Mouse (Mus musculus) heart, postnatal 4 days (tissue): Measurements from ENCODE around the gene Platr17. TPM values are rescaled to one million over a fixed set of nuclear protein-coding genes. Genes with fewer than 3 reads are reported as not detected.
"Not testable (repeated sequence)": the region's sequence is repeated elsewhere in the genome, so short reads cannot be mapped to it uniquely, and the experiment has no call there.

Source experiments
- DNase-seq: peaks from one replicate; pipeline ENCODE4 v3.0.0; 2021
- total RNA-seq, 2 experiments: library from RNA; stranded (reverse); gene quantifications; 2 replicates each; pipeline ENCODE4 v1.2.3; 2021

Gene Platr17
- total RNA-seq, 2 experiments from 2014 or later: not detected

DNA sequence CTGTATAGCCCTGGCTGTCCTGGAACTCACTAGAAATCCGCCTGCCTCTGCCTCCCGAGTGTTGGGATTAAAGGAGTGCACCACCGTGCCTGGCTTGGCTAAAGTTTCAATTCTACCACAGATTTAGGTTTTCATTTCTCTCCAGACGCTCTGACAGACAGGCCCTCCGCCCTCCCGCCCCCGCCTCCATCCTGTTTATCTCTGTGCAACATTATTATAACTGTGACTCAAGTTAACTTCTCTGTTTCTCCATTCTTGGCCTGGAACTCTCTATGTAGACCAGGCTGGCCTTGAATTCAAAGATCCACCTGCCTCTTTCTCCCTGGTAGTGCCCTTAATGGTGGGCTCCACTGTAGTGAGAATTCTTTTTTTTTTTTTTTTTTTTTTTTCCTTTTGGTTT lies 2.4 kb upstream of the Platr17 start:
- no peak for DNase-seq

DNA sequence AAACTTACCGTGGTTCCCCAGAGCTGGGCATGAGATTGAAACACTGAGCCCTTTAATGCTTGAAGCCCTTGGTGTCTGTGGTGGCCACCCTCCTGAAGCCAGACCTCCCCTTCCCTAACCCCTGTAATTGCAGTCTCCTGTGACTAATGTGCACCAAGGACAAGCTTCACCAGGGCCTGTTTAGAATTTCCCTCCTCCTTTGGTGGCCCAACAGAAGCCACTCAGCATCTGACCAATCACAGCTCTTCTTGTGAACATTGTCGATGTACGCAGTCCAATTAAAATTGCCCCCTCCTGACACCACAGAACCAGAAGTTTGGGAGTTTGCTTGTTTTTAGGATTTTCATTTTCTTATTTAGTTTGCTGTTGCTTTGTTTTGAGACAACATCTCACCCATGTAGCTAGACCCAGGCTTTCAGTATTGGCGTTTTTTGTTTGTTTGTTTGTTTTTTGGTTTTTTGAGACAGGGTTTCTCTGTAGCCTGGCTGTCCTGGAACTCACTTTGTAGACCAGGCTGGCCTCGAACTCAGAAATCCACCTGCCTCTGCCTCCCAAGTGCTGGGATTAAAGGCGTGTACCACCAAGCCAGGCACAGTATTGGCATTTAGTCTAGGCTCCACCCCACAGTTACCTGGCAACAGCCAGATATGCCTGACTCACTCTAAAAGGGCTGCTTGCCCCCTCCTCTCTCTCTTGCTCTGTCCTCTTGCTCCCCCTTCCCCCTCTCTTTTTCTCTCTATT lies 854 bp upstream of the Platr17 start:
- DNase-seq: not testable (repeated sequence)

- DNase-seq: peak; percentile 59
Observed at GRCm38 (mm10) chr17:33908331-33909076, 3.6 kb downstream of the Platr17 start.

DNA sequence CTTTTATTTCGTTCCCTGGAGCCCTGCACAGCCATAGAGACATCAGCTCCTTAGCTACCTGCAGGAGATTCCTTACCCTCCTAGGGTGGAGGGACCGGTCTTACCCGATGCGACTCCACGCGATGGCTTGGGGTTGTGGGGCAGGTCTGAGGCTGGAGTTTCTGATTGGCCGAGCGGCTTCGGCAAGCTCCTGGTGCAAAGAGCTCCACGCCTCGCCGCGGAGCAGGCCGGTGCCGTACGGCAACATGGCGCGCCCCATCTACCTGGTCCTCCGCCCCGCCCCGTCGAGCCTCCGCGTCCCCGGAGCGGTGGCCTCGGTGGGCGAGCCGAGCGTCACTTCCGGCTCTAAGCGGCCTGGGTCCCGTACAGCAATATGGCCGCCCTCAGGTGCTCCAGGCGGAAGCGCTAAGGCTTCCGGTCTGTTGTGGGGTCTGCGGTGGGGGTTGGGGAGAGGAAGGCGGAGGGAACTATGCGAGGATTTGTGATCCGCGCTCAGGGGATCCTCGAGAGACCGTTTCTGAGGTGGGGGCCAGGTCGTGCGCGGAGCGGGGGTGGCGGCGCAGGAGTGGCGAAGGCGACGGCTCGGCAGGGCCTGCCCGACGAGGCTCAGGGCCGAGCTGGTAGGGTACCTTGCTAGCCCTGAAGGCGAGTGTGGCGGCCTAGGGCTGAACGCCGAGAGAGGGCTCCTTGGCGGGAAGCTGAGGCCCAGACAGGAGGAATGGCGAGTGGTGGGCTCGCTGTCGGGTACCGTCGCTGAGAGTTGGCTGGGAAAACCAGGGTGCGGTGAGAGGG lies 4.3 kb downstream of the Platr17 start, which contains the start of gene Daxx:
Gene Daxx (plus strand): TSS at position 338 of the 792 bp plus-strand sequence.
- DNase-seq: peak; percentile 99

DNA sequence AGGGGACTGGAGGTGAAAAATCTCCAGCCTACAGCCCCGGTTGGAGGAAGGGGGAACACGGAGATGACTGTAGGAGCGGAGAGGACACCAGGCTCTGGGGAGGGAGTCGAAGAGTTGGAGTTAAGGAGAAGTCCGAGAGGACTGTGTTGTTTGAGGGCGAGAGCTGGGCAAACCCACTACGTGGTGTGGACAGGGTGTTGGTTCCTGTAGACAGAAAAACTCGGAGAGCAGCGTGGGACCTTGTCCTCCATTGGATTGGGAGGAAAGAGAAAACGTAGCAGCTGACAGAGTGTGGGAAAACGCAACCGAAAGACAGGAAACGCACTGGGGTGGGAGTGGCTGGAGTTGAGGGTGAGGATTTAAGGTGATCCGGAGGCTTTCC lies 4.9 kb downstream of the Platr17 start:
- DNase-seq: peak; percentile 46

GRCm38 (mm10) chr17:33910346-33911051 lies 5.6 kb downstream of the Platr17 start:
- DNase-seq: no peak

DNA sequence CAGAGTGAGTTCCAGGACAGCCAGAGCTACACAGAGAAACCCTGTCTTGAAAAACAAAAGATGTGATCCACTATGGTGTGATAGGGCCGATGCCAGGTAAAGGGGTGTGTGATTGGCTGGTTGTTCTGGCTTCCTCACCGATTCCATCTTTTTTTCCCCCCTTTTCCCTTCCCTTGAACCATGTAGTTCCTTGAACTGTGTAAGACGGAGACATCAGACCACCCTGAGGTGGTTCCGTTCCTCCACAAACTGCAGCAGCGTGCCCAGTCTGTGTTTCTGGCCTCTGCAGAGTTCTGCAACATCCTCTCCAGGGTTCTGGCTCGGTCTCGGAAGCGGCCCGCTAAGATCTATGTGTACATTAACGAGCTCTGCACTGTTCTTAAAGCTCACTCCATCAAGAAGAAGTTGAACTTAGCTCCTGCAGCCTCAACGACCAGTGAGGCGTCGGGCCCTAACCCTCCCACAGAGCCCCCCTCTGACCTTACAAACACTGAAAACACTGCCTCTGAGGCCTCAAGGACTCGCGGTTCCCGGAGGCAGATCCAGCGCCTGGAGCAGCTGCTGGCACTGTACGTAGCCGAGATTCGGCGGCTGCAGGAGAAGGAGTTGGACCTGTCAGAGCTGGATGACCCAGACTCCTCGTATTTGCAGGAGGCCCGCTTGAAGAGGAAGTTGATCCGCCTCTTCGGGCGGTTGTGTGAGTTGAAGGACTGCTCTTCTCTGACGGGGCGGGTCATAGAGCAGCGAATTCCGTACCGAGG lies 6.3 kb downstream of the Platr17 start:
- DNase-seq: no peak

GRCm38 (mm10) chr17:33911813-33912414 lies 7.0 kb downstream of the Platr17 start:
- no peak for DNase-seq

- no peak for DNase-seq
Observed at GRCm38 (mm10) chr17:33913264-33913663, 8.3 kb downstream of the Platr17 start.

DNA sequence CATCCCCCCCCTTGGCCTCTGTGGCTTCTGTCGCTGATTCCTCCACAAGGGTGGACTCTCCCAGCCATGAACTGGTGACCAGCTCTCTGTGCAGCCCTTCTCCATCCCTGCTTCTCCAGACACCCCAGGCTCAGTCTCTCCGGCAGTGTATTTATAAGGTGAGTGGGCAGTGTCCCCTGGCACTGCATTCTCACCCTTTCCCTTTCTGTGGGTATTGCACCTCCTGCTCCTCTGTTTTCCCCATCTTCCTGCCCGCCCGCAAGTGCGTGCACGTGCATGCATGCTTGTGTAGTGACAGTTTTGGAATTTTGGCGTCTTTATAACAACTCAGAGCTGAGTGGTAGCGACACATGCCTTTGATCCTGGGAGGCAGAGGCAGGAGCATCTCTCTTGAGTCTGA lies 9.0 kb downstream of the Platr17 start:
- no peak for DNase-seq

DNA sequence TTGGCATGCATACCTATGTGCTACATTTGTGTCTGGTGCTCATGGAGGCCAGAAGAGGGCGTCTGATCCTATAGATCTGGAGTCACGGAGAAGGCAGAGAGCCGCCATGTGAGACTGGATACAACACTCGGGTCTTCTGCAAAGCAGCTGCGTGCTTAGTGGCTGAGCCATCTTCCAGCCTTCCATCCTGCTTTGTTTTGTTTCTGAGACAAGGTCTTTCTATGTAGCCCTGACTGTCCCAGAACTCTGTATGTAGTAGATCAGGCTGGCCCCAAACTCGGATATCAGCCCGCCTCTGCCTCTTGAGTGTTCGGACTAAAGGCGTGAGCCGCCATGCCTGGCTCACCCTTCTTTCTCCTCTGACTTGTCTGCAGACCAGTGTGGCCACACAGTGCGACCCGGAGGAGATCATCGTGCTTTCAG lies 10.0 kb downstream of the Platr17 start:
- DNase-seq: no peak

DNA sequence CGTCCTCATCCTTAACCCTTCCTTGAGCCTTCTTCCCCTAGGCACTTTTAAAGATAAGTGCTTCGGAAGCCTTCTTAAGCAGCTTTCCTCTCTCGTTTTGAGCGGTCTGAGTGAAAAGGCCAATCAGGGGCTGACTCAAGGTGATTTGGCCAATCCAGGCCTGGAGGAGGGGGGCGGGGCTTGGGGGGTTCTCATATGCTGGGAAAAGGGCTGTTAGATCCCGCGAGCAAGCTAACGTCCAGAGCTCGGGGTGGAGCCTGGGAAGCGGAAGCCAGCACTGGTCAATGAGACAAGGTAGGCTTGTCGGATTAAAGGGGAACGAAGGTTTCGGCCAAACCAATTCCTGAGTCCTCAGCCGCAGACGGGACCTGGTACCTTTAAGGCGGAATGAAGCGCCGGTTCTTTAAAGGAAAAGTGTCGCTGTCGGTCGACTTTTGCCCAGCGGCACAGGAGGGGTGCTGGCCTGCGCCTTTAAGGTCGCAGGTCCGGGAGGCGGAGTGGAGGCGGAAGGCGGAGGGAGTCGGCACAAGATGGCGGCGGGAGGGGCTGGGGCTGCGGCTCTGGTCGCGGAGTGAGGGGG lies 10.8 kb downstream of the Platr17 start, which contains the start of the genes Tapbp and Zbtb22:
Gene Tapbp (plus strand): TSS at position 229 of the 580 bp plus-strand sequence.
Gene Zbtb22 (plus strand): TSS at position 234 of the 580 bp plus-strand sequence.
- peak; percentile 96 for DNase-seq

DNA sequence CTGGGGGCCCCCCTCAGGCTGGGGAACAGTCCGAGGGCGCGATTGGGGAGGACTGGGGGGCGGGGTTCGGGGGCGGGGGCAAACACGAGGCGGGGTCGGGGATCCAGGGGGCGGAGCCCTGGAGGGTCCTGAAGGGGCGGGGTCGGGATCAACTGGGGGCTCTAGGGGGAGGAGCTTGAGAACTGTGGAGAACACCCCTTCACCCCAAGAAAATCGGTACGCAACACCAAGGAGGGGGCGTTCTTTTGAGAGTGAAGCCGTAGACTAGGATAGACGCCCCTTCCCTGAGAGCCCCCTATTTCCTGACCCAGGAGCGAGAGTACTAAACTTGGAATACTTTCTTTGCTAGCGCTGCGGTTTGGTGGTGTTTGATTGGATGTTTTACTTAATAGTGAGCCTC lies 11.4 kb downstream of the Platr17 start:
- no peak for DNase-seq

DNA sequence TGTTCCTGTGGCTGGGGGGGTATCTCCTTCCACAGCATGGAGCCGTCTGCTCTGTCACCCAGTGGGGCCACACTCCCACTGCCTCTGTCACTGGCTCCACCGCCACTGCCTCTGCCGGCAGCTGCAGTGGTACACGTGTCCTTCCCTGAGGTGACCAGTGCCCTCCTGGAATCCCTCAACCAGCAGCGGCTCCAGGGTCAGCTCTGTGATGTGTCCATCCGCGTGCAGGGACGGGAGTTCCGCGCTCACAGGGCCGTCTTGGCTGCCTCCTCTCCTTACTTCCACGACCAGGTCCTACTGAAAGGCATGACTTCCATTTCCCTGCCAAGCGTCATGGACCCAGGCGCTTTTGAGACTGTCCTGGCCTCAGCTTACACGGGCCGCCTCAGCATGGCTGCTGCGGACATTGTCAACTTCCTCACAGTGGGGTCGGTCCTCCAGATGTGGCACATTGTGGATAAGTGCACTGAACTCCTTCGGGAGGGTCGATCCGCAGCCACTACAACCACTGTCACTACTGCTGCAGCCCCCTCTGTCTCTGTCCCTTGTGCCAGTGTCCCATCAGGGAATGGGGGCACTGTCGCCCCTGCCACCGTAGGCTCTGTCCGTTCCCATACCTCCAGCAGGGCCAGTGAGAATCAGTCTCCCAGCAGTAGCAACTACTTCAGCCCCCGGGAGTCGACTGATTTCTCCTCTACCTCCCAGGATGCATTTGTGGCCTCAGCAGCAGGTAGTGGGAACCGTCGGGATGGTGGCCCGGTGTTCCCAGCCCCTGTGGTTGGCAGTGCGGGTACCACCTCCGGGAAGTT lies 12.1 kb downstream of the Platr17 start:
- no peak for DNase-seq

GRCm38 (mm10) chr17:33917656-33918292 lies 12.8 kb downstream of the Platr17 start:
- DNase-seq: no peak

DNA sequence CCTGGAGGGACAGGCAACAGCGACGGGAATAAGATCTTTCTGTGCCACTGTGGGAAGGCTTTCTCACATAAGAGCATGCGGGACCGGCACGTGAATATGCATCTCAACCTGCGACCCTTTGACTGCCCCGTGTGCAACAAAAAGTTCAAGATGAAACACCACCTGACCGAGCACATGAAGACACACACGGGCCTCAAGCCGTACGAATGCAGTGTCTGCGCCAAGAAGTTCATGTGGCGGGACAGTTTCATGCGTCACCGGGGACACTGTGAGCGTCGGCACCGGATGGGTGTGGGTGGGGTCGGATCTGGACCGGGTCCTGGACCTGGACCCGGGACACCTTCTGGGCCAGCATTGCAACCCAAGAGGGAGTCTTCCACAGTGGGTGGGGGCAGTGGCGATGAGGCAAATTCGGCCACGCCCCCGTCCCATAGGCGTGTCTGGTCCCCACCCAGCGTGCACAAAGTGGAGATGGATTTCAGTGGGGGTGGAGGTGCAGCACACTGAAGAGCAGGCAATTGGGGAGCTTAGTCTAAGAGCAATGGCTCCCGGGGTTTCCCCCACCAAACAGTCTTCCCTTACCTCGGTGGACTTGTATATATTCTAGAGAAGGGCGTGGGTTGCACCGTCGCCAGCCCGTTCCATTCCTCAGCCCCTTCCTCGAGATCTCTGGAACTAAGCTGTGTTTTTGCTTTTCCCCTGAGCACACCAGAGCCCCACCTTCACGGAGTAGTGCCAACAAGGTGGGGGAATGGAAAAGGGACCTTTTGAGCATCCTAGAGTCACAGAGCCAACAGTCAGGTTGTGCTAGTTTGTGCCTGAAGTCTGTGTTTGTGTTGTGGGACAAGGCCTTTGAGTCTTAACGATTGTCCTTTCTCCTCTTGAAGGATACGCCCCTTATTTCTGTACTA lies 13.6 kb downstream of the Platr17 start:
- DNase-seq: no peak

DNA sequence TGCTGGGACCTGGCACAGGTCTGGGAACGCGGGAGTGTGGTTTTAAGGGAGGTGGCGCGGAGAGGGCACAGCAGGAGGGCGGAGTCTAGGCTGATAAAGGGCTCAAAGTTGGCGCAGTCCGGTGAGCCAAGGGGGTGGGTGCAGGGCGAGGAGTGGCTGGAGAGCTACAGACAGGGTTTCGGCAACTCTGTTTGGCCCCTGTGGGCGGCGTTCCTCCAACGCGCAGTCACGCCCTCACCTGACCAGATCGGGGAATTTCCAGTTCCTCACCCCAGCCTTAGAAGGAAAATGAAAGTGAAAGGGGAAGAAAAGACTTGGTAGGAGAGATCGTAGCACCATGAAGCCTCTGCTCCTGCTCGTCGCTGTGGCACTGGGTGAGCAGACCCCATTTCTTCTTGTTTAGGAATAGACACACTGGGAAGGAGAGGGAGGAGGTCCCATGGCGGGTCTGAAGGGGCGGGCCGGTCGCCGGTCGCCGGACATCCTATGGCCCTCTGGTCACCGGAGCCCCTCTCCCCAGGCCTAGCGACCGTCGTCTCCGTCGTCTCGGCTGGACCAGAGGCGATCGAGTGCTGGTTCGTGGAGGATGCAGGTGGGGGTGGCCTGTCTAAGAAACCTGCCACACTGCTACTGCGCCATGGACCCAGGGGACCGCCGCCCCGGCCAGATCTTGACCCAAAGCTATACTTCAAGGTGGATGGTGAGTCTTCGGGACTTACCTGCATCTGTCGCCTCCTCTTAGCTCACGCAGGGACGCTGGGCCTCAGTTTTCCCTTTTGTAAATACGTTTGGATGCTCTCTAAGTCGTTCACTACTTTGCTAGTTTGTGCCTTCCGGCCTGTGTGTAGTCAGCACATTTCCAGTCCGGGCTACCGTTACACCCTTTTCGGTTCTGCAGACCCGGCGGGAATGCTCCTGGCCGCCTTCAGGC lies 14.7 kb downstream of the Platr17 start:
- DNase-seq: peak; percentile 85
